Mouse (Mus musculus) ES-E14 (cell line): ENCODE measurements around the gene Aif1. TPM values are rescaled to one million over a fixed set of nuclear protein-coding genes. Genes with fewer than 3 reads are reported as not detected.

Experiments
- DNase-seq: peaks from one replicate; pipeline ENCODE4 v3.0.0-alpha.2; 2013; ENCODE audit warnings: low read depth, low spot score
- H3K27ac ChIP-seq: 2 replicates; pipeline ENCODE4 v1.5.1; 2012; ENCODE audit warnings: low read depth, mild to moderate bottlenecking, low read length, moderate library complexity, mixed read lengths; ENCODE audit not compliant: poor library complexity, insufficient read depth, severe bottlenecking
- H3K36me3 ChIP-seq: 2 replicates; pipeline ENCODE4 v1.6.1; 2012; ENCODE audit warnings: mild to moderate bottlenecking, low read length, moderate library complexity, mixed read lengths; ENCODE audit not compliant: control insufficient read depth, poor library complexity, insufficient read depth, severe bottlenecking
- H3K4me1 ChIP-seq, 2 experiments: fragments of 150-350 bp in 1 of 2; sonication (generic) in 1 of 2; 2 replicates each; pipeline ENCODE4 v1.6.1; 2012; ENCODE audit warnings: low read length in 2 of 2, mild to moderate bottlenecking in 1 of 2, mixed read lengths in 1 of 2; ENCODE audit not compliant: control insufficient read depth in 2 of 2, insufficient read depth in 2 of 2, poor library complexity in 1 of 2
- H3K4me3 ChIP-seq, 2 experiments: fragments of 150-350 bp in 1 of 2; sonication (generic) in 1 of 2; 2 replicates each; pipeline ENCODE4 v1.5.1; 2012; ENCODE audit warnings: low read length in 2 of 2, low read depth in 1 of 2, mild to moderate bottlenecking in 1 of 2, mixed read lengths in 1 of 2; ENCODE audit not compliant: insufficient read depth in 1 of 2, poor library complexity in 1 of 2, severe bottlenecking in 1 of 2
- H3K9ac ChIP-seq: 2 replicates; pipeline ENCODE4 v1.6.1; 2012; ENCODE audit warnings: low read depth, mild to moderate bottlenecking, low read length, mixed read lengths; ENCODE audit not compliant: poor library complexity, insufficient read depth, severe bottlenecking
- H3K9me3 ChIP-seq: fragments of 150-350 bp; sonication (generic); 2 replicates; pipeline ENCODE4 v1.6.1; 2012; ENCODE audit warnings: low read depth, mild to moderate bottlenecking, low read length; ENCODE audit not compliant: control insufficient read depth, insufficient read depth
- CHD2 ChIP-seq: IDR thresholded peaks from 2 replicates; pipeline ENCODE4 v1.6.1; 2014; ENCODE audit warnings: mild to moderate bottlenecking, low read depth, low read length, inconsistent platforms
- HCFC1 ChIP-seq: IDR thresholded peaks from 2 replicates; pipeline ENCODE4 v1.6.1; 2012; ENCODE audit warnings: low read length, inconsistent platforms, borderline replicate concordance; ENCODE audit not compliant: insufficient read depth
- MAFK ChIP-seq: IDR thresholded peaks from 2 replicates; pipeline ENCODE4 v1.6.1; 2014; ENCODE audit warnings: mild to moderate bottlenecking, low read depth, low read length, inconsistent platforms; ENCODE audit not compliant: insufficient read depth
- ZC3H11A ChIP-seq: IDR thresholded peaks from 2 replicates; pipeline ENCODE4 v1.6.1; 2012; ENCODE audit warnings: low read depth, mild to moderate bottlenecking, inconsistent platforms, low read length, borderline replicate concordance
- ZNF384 ChIP-seq: IDR thresholded peaks from 2 replicates; pipeline ENCODE4 v1.6.1; 2012; ENCODE audit warnings: low read depth, low read length, inconsistent platforms
- in situ Hi-C, 2 experiments: fragments of 600-800 bp; cut with MboI; formaldehyde crosslinking; loops; one replicate each; pipeline ENCODE4 v1.15.1; 2025; ENCODE audit warnings: low sequenced_read_pairs in 2 of 2, inconsistent platforms in 1 of 2; ENCODE audit not compliant: unreplicated experiment in 2 of 2
- total RNA-seq: library from RNA; depleted of rRNA; stranded (reverse); fragments of 300-350 nt; gene quantifications from 2 replicates; pipeline ENCODE4 v1.2.3, GENCODE M21; 2012

The Aif1 gene
- total RNA-seq, 1 experiment: not detected

- H3K9ac ChIP-seq: no peak overlapping the region
- no peaks in the 10 kb centered on the region for H3K9me3 ChIP-seq
- no peak for DNase-seq
- TF ChIP-seq ZNF384: no peak
- TF ChIP-seq HCFC1: no peak
- no peak for TF ChIP-seq CHD2
- peaks cover 0 to 9% of the 10 kb centered on the region in 2 experiments; a peak in 1 of 4 replicates for H3K4me1 ChIP-seq
- no peak overlapping the region for H3K27ac ChIP-seq
- in situ Hi-C loops: no loop called here
- no peak overlapping the region for H3K4me3 ChIP-seq
- no peaks in the 10 kb centered on the region for H3K36me3 ChIP-seq
Measured at GRCm38 (mm10) chr17:35180093-35180492, 4.2 kb upstream of the Aif1 start.

GRCm38 (mm10) chr17:35178528-35178927 is 2.7 kb upstream of the Aif1 start:
- TF ChIP-seq CHD2 (no peak), MAFK (no peak), ZC3H11A (0 out of 2 replicates have a peak, but pooled peaks have one; percentile 11)
- H3K9ac ChIP-seq: no peak overlapping the region
- H3K4me1 ChIP-seq: peaks cover 0 to 2% of the 10 kb centered on the region in 2 experiments; a peak in 1 of 4 replicates
- H3K4me3 ChIP-seq: no peak overlapping the region
- no peak for DNase-seq
- no peak overlapping the region for H3K27ac ChIP-seq
- in situ Hi-C loops: no loop called here
- no peaks in the 10 kb centered on the region for H3K9me3 ChIP-seq
- H3K36me3 ChIP-seq: no peaks in the 10 kb centered on the region

- Histone ChIP-seq H3K4me3 (no peak overlapping the region), H3K9ac (no peak overlapping the region), H3K36me3 (no peaks in the 10 kb centered on the region), H3K4me1 (no peaks in the 10 kb centered on the region), H3K9me3 (no peaks in the 10 kb centered on the region), H3K27ac (no peak overlapping the region)
- TF ChIP-seq MAFK: no peak
- TF ChIP-seq ZNF384: no peak
- TF ChIP-seq CHD2: no peak
- TF ChIP-seq HCFC1: no peak
- no peak for TF ChIP-seq ZC3H11A
- in situ Hi-C loops: no loop called here
- no peak for DNase-seq
Measured at GRCm38 (mm10) chr17:35175382-35175781, 486 bp downstream of the Aif1 start.

- no peak for DNase-seq
- TF ChIP-seq ZC3H11A (no peak), ZNF384 (no peak), HCFC1 (no peak), CHD2 (no peak), MAFK (no peak)
- H3K36me3 ChIP-seq: no peaks in the 10 kb centered on the region
- in situ Hi-C loops: no loop called here
- no peaks in the 10 kb centered on the region for H3K4me1 ChIP-seq
- no peak overlapping the region for H3K9ac ChIP-seq
- no peak overlapping the region for H3K27ac ChIP-seq
- H3K4me3 ChIP-seq: no peak overlapping the region
- no peaks in the 10 kb centered on the region for H3K9me3 ChIP-seq
Measured at GRCm38 (mm10) chr17:35174201-35174977, 1.5 kb downstream of the Aif1 start.

GRCm38 (mm10) chr17:35173329-35173728 is 2.5 kb downstream of the Aif1 start:
- Histone ChIP-seq H3K9ac (no peak overlapping the region), H3K9me3 (no peaks in the 10 kb centered on the region), H3K4me1 (no peaks in the 10 kb centered on the region), H3K36me3 (no peaks in the 10 kb centered on the region), H3K27ac (no peak overlapping the region), H3K4me3 (no peak overlapping the region)
- TF ChIP-seq ZNF384: no peak
- no peak for TF ChIP-seq MAFK
- no peak for TF ChIP-seq ZC3H11A
- TF ChIP-seq HCFC1: no peak
- TF ChIP-seq CHD2: no peak
- no peak for DNase-seq
- in situ Hi-C loops: no loop called here
